Mouse (Mus musculus): ENCODE measurements around the gene Phlpp2.

Gene Phlpp2

GRCm38 (mm10) chr8:109964106-109964505 lies 95.8 kb downstream of the Phlpp2 start:
- DNase-seq, result no peak

- no peak for DNase-seq
These were observed 100.5 kb downstream of the Phlpp2 start for GRCm38 (mm10) chr8:109968837-109969236.

GRCm38 (mm10) chr8:109970323-109970722 lies 102.0 kb downstream of the Phlpp2 start:
- DNase-seq, result no peak

GRCm38 (mm10) chr8:109972901-109973300 lies 104.6 kb downstream of the Phlpp2 start:
- DNase-seq, result no peak

- no peak for DNase-seq
These were observed 111.0 kb downstream of the Phlpp2 start for GRCm38 (mm10) chr8:109979339-109979738.

GRCm38 (mm10) chr8:109982386-109983105 lies 114.2 kb downstream of the Phlpp2 start:
- DNase-seq, result no peak

GRCm38 (mm10) chr8:109983944-109984343 lies 115.6 kb downstream of the Phlpp2 start:
- DNase-seq, result no peak

GRCm38 (mm10) chr8:109986384-109986783 lies 118.0 kb downstream of the Phlpp2 start:
- DNase-seq, result no peak

GRCm38 (mm10) chr8:109987776-109988175 lies 119.4 kb downstream of the Phlpp2 start:
- no peak for DNase-seq

GRCm38 (mm10) chr8:109989151-109989550 lies 120.8 kb downstream of the Phlpp2 start:
- no peak for DNase-seq

GRCm38 (mm10) chr8:109990224-109990623 lies 121.9 kb downstream of the Phlpp2 start, which contains the start of gene Tat:
TSS of gene Tat (plus strand) at chr8:109990437.
- no peak for DNase-seq

- no peak for DNase-seq
These were observed 123.8 kb downstream of the Phlpp2 start for GRCm38 (mm10) chr8:109992166-109992565.

- no peak for DNase-seq
These were observed 124.6 kb downstream of the Phlpp2 start for GRCm38 (mm10) chr8:109992951-109993350.
